Mouse (Mus musculus) forebrain, embryonic 12.5 days (tissue): ENCODE measurements around the gene Rhoj. TPM values are rescaled to one million over a fixed set of nuclear protein-coding genes. Genes with fewer than 3 reads are reported as not detected.
"Not testable (repeated sequence)": the region's sequence is repeated elsewhere in the genome, so short reads cannot be mapped to it uniquely, and the experiment has no call there.

ENCODE experiments used
- ATAC-seq: fragments of 200-750 bp; cut with Nextera tagmentation; 2 replicates; pipeline ENCODE4 v1.8.0; 2017; ENCODE audit warnings: moderate TSS enrichment; ENCODE audit not compliant: low FRiP score
- H3K27ac ChIP-seq: fragments of 300-500 bp; sonication (generic); 2 replicates; pipeline ENCODE4 v1.5.1; 2016; ENCODE audit warnings: mild to moderate bottlenecking
- H3K27me3 ChIP-seq: fragments of 300-500 bp; sonication (generic); 2 replicates; pipeline ENCODE4 v1.6.1; 2016; ENCODE audit warnings: mild to moderate bottlenecking
- H3K36me3 ChIP-seq: fragments of 300-500 bp; sonication (generic); replicated peaks from 2 replicates; pipeline ENCODE4 v1.6.1; 2016; ENCODE audit warnings: mild to moderate bottlenecking
- H3K4me1 ChIP-seq: fragments of 300-500 bp; sonication (generic); 2 replicates; pipeline ENCODE4 v1.6.1; 2016
- H3K4me2 ChIP-seq: fragments of 300-500 bp; sonication (generic); 2 replicates; pipeline ENCODE4 v1.6.1; 2016; ENCODE audit warnings: mild to moderate bottlenecking, moderate library complexity
- H3K4me3 ChIP-seq: fragments of 300-500 bp; sonication (generic); replicated peaks from 2 replicates; pipeline ENCODE4 v1.5.1; 2016; ENCODE audit warnings: mild to moderate bottlenecking
- H3K9ac ChIP-seq: fragments of 300-500 bp; sonication (generic); 2 replicates; pipeline ENCODE4 v1.6.1; 2016; ENCODE audit warnings: mild to moderate bottlenecking
- H3K9me3 ChIP-seq: fragments of 300-500 bp; sonication (generic); 2 replicates; pipeline ENCODE4 v1.6.1; 2016
- WGBS: fragments of 180-500 bp; shearing (Covaris S2); methylation state at CpG from one replicate; pipeline ENCODE4 v1.1.7; 2016; 5-methylcytosine and 5-hydroxymethylcytosine counted together
- polyA plus RNA-seq: library from polyadenylated mRNA; unstranded; fragments of >200 nt; fragmentation: Nextera tagmentation; extraction: Ambion mirVana; gene quantifications from 2 replicates; pipeline ENCODE4 v1.2.1, GENCODE M21; 2016

The Rhoj gene
- polyA plus RNA-seq, 1 experiment from 2014 or later = 17.7 TPM

GRCm38 (mm10) chr12:75310766-75311165 is 2.6 kb downstream of the Rhoj start:
- H3K27me3 ChIP-seq = no peaks in the 10 kb centered on the region; the same call in 1 of the 2 replicates
- H3K9ac ChIP-seq = no peak overlapping the region
- no peak overlapping the region for H3K4me2 ChIP-seq
- H3K27ac ChIP-seq = no peak overlapping the region
- H3K9me3 ChIP-seq = no peaks in the 10 kb centered on the region
- H3K4me3 ChIP-seq = no peak overlapping the region
- WGBS = 87% methylated on average over 12 of the region's 12 CpGs
- H3K36me3 ChIP-seq = no peaks in the 10 kb centered on the region
- no peak for ATAC-seq
- peaks cover 17% of the 10 kb centered on the region; the same call in 1 of the 2 replicates for H3K4me1 ChIP-seq

GRCm38 (mm10) chr12:75311879-75312278 is 3.8 kb downstream of the Rhoj start:
- Histone ChIP-seq H3K27me3 (no peaks in the 10 kb centered on the region; the same call in 1 of the 2 replicates), H3K4me1 (peaks cover 17% of the 10 kb centered on the region; the same call in 1 of the 2 replicates), H3K4me2 (no peak overlapping the region), H3K36me3 (no peaks in the 10 kb centered on the region), H3K27ac (no peak overlapping the region), H3K9ac (no peak overlapping the region), H3K4me3 (no peak overlapping the region), H3K9me3 (no peaks in the 10 kb centered on the region)
- 90% methylated on average over 8 of the region's 8 CpGs for WGBS
- no peak for ATAC-seq

- no peak for ATAC-seq
- WGBS = 78% methylated on average over 3 of the region's 3 CpGs
- Histone ChIP-seq H3K4me3 (no peak overlapping the region), H3K36me3 (no peaks in the 10 kb centered on the region), H3K4me2 (no peak overlapping the region), H3K9me3 (no peaks in the 10 kb centered on the region), H3K4me1 (no peaks in the 10 kb centered on the region), H3K27me3 (no peaks in the 10 kb centered on the region; the same call in 1 of the 2 replicates), H3K27ac (no peak overlapping the region), H3K9ac (no peak overlapping the region)
Measured at GRCm38 (mm10) chr12:75313992-75314391, 5.9 kb downstream of the Rhoj start.

DNA sequence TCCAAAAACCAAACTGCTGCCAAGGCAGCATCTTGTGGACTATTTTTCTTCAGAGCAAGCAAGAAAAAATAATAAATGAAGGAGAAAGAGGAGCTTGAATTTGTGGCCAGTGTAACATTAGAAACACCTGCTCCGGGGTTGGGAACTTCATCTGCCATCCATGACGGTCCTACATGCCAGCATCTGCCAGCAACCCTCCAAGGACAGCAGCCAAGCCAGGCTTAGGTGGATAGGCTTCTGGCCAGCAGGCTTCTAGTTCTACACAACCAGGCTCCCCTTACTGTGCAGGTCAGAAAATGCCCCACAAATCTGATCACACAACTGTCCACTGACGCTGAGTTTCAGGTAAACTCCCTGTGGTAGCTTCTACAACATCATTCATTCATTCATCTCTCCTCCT is 7.7 kb downstream of the Rhoj start:
- no peak for ATAC-seq

GRCm38 (mm10) chr12:75320441-75320925 is 12.4 kb downstream of the Rhoj start:
- H3K9ac ChIP-seq = no peak overlapping the region
- ATAC-seq = no peak
- no peaks in the 10 kb centered on the region for H3K9me3 ChIP-seq
- no peak overlapping the region for H3K4me3 ChIP-seq
- H3K4me1 ChIP-seq = no peaks in the 10 kb centered on the region
- no peak overlapping the region for H3K4me2 ChIP-seq
- H3K27me3 ChIP-seq = no peaks in the 10 kb centered on the region
- H3K36me3 ChIP-seq = no peaks in the 10 kb centered on the region
- H3K27ac ChIP-seq = no peak overlapping the region
- 84% methylated on average over 12 of the region's 12 CpGs for WGBS

More for the DNA sequence above, 7.7 kb downstream of the Rhoj start:
- no peaks in the 10 kb centered on the region for H3K9me3 ChIP-seq
- no peak overlapping the region for H3K4me2 ChIP-seq
- H3K4me1 ChIP-seq = no peaks in the 10 kb centered on the region
- no peaks in the 10 kb centered on the region for H3K27me3 ChIP-seq
- no peak overlapping the region for H3K9ac ChIP-seq
- no peak overlapping the region for H3K4me3 ChIP-seq
- H3K36me3 ChIP-seq = no peaks in the 10 kb centered on the region
- 93% methylated on average over 3 of the region's 3 CpGs for WGBS
- H3K27ac ChIP-seq = no peak overlapping the region

DNA sequence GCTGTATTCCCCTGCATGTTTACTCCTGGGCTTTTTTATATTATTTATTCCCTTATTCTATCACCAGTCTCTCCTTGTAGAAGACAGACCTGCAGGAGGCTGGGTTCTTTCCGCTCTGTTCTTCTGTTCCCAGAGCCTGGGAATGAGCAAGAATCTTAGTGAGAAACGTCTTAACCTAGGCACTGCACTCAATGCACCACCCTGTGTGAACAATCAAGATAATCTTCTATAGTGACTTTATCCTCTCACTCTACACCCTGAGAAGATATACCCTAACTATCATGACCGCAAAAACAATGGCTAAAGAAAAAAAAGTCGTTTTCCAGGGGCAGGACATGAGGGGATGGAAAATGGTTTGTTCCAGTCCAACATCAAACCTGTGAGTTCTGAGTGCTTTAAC is 13.1 kb downstream of the Rhoj start:
- 60% methylated on average over 4 of the region's 4 CpGs for WGBS

GRCm38 (mm10) chr12:75329188-75329587 is 21.1 kb downstream of the Rhoj start:
- no peak for ATAC-seq
- WGBS = 92% methylated on average over 2 of the region's 2 CpGs
- no peak overlapping the region for H3K4me2 ChIP-seq

More for the DNA sequence above, 13.1 kb downstream of the Rhoj start:
- Histone ChIP-seq H3K9ac (no peak overlapping the region), H3K27me3 (no peaks in the 10 kb centered on the region), H3K4me3 (no peak overlapping the region), H3K27ac (no peak overlapping the region), H3K36me3 (no peaks in the 10 kb centered on the region), H3K9me3 (no peaks in the 10 kb centered on the region), H3K4me2 (no peak overlapping the region), H3K4me1 (no peaks in the 10 kb centered on the region)
- ATAC-seq = no peak

GRCm38 (mm10) chr12:75339894-75340293 is 31.8 kb downstream of the Rhoj start:
- Histone ChIP-seq H3K9me3 (no peaks in the 10 kb centered on the region), H3K4me3 (no peak overlapping the region), H3K27ac (no peak overlapping the region), H3K4me1 (no peaks in the 10 kb centered on the region), H3K4me2 (no peak overlapping the region), H3K9ac (no peak overlapping the region), H3K36me3 (no peaks in the 10 kb centered on the region), H3K27me3 (no peaks in the 10 kb centered on the region)
- ATAC-seq = no peak
- 92% methylated on average over 3 of the region's 3 CpGs for WGBS

More at GRCm38 (mm10) chr12:75329188-75329587, 21.1 kb downstream of the Rhoj start:
- Histone ChIP-seq H3K4me3 (no peak overlapping the region), H3K27me3 (no peaks in the 10 kb centered on the region), H3K4me1 (no peaks in the 10 kb centered on the region), H3K27ac (no peak overlapping the region), H3K36me3 (no peaks in the 10 kb centered on the region), H3K9ac (no peak overlapping the region), H3K9me3 (no peaks in the 10 kb centered on the region)

DNA sequence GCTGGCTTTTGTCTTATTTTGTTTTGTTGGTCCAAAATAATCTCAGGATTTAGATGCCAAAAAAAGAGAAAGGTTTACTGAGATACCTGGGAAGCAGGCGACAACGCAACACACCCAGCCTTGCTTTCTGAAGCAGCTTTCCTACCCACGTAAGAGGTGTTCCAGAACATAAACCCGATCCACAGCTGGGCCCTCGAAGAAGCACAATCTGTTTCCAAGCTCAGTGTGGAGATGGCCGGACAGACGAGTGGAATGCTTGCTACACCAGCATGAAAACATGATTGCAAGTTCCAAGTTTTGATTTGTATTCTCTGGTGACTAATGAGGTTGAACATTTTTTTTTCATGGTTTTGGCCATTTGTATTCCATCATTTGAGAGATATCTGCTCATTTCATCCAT is 32.2 kb downstream of the Rhoj start:
- H3K9ac ChIP-seq = no peak overlapping the region
- ATAC-seq = no peak
- WGBS = 96% methylated on average over 7 of the region's 7 CpGs
- no peaks in the 10 kb centered on the region for H3K4me1 ChIP-seq
- H3K9me3 ChIP-seq = no peaks in the 10 kb centered on the region
- H3K4me3 ChIP-seq = no peak overlapping the region
- H3K27ac ChIP-seq = no peak overlapping the region
- H3K27me3 ChIP-seq = no peaks in the 10 kb centered on the region
- no peaks in the 10 kb centered on the region for H3K36me3 ChIP-seq
- no peak overlapping the region for H3K4me2 ChIP-seq

DNA sequence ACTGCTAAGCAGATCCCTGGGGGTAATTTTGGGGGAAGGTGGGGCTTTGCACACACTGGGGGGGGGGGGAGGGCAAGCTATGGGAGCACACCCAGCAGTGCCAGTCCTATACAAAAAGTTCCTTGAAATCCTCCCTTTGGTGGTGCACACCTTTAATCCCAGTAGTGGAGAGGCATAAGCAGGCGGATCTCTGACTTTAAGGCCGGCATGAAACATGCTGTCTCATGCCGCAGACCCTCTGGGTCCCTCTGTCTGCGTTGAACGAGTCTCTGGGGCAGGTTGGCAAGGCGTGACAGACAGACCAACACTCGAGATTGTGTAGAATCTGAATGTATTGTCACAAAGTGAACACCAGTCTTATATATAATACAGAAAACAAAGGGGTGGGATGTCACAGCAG is 40.4 kb downstream of the Rhoj start:
- Histone ChIP-seq H3K9ac (no peak overlapping the region), H3K4me2 (no peak overlapping the region), H3K4me3 (no peak overlapping the region), H3K27me3 (no peaks in the 10 kb centered on the region), H3K4me1 (peaks cover 4% of the 10 kb centered on the region; the same call in 1 of the 2 replicates), H3K27ac (no peak overlapping the region), H3K36me3 (no peaks in the 10 kb centered on the region), H3K9me3 (no peaks in the 10 kb centered on the region)
- no peak for ATAC-seq
- 84% methylated on average over 7 of the region's 7 CpGs for WGBS

DNA sequence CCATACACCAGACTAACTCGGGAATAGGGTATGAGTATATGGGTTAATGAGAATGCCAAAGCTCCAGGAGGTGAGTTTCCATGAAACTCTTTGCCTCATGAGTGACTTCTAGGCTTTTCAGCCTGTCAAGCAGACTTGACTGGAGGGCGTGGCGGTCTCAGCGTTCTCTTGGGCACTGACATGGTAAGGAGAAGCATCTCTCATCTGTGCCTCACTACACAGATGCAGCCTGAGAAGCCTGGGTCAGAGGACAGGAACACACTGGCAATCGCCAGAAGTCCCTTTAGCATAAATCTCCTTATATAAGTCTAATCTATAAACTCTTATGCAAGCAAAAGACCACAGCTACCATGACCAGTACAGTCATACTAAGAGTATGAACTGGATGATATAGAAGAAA is 41.4 kb downstream of the Rhoj start:
- not testable (repeated sequence) for H3K27me3 ChIP-seq, H3K4me3 ChIP-seq, H3K9ac ChIP-seq, H3K4me1 ChIP-seq, H3K36me3 ChIP-seq, H3K9me3 ChIP-seq, H3K27ac ChIP-seq, H3K4me2 ChIP-seq, ATAC-seq
- 74% methylated on average over 5 of the region's 5 CpGs for WGBS

DNA sequence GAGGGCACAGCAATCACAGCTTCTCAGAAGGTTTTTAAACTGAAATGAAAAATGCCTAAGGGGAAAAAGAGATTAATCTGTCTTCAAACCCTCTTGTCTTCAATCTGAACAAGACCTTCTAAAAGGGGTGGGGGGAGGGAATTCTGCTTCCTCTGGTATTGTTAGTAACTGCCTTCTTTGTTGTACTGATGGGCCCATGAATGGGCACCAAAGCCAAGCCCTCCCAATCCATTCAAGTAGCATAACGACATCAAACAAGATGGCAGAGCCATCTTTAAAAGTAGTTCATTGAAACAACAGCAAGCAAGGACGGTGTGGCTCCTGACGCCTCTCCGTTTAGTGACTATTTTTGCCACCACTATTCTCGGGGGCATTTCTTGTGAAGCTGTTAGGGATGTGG is 42.6 kb downstream of the Rhoj start:
- ATAC-seq = no peak
- Histone ChIP-seq H3K4me1 (peaks cover 4% of the 10 kb centered on the region; the same call in 1 of the 2 replicates), H3K4me2 (no peak overlapping the region), H3K4me3 (no peak overlapping the region), H3K9ac (no peak overlapping the region), H3K36me3 (no peaks in the 10 kb centered on the region), H3K27ac (no peak overlapping the region), H3K9me3 (no peaks in the 10 kb centered on the region), H3K27me3 (no peaks in the 10 kb centered on the region)
- WGBS = 58% methylated on average over 5 of the region's 5 CpGs

- H3K4me3 ChIP-seq = no peak overlapping the region
- H3K4me1 ChIP-seq = peaks cover 4% of the 10 kb centered on the region; the same call in 1 of the 2 replicates
- H3K4me2 ChIP-seq = no peak overlapping the region
- no peak overlapping the region for H3K9ac ChIP-seq
- no peaks in the 10 kb centered on the region for H3K9me3 ChIP-seq
- no peak for ATAC-seq
- 77% methylated on average over 7 of the region's 7 CpGs for WGBS
- no peak overlapping the region for H3K27ac ChIP-seq
- no peaks in the 10 kb centered on the region for H3K36me3 ChIP-seq
- H3K27me3 ChIP-seq = no peaks in the 10 kb centered on the region
Measured at GRCm38 (mm10) chr12:75351846-75352245, 43.7 kb downstream of the Rhoj start.
